Mouse (Mus musculus): Measurements from ENCODE around the gene Lnx1. TPM values are rescaled to one million over a fixed set of nuclear protein-coding genes. Genes with fewer than 3 reads are reported as not detected.

Lnx1 gene
- polyA plus RNA-seq, 1 experiment: not detected

- TF ChIP-seq POLR2A (IDR thresholded peaks at IDR 0.05; ENCODE audit: low read depth, low read length) (no peak), CTCF (IDR thresholded peaks at IDR 0.05; ENCODE audit: borderline replicate concordance, insufficient read depth, low read length) (no peak)
- H3K4me1 ChIP-seq (ENCODE audit: control insufficient read depth, insufficient read depth, low read length): no peaks in the 10 kb centered on the region
- H3K27ac ChIP-seq (ENCODE audit: insufficient read depth, low read length): no peak overlapping the region
- no peak overlapping the region for H3K4me3 ChIP-seq (ENCODE audit: insufficient read depth, low read length)
These were observed 25.5 kb upstream of the Lnx1 start for GRCm38 (mm10) chr5:74728186-74728585.

- Histone ChIP-seq H3K4me3 (ENCODE audit: insufficient read depth, low read length) (no peak overlapping the region), H3K4me1 (ENCODE audit: control insufficient read depth, insufficient read depth, low read length) (no peaks in the 10 kb centered on the region), H3K27ac (ENCODE audit: insufficient read depth, low read length) (no peak overlapping the region)
- no peak for TF ChIP-seq CTCF (IDR thresholded peaks at IDR 0.05; ENCODE audit: borderline replicate concordance, insufficient read depth, low read length)
- TF ChIP-seq POLR2A (IDR thresholded peaks at IDR 0.05; ENCODE audit: low read depth, low read length): no peak
These were observed 24.6 kb upstream of the Lnx1 start for GRCm38 (mm10) chr5:74727319-74727718.

- Histone ChIP-seq H3K4me3 (ENCODE audit: insufficient read depth, low read length) (no peak overlapping the region), H3K4me1 (ENCODE audit: control insufficient read depth, insufficient read depth, low read length) (no peaks in the 10 kb centered on the region), H3K27ac (ENCODE audit: insufficient read depth, low read length) (no peak overlapping the region)
- TF ChIP-seq POLR2A (IDR thresholded peaks at IDR 0.05; ENCODE audit: low read depth, low read length) (no peak), CTCF (IDR thresholded peaks at IDR 0.05; ENCODE audit: borderline replicate concordance, insufficient read depth, low read length) (no peak)
These were observed 22.8 kb upstream of the Lnx1 start for GRCm38 (mm10) chr5:74725541-74725940.

GRCm38 (mm10) chr5:74721816-74722215, 19.1 kb upstream of the Lnx1 start:
- no peaks in the 10 kb centered on the region for H3K4me1 ChIP-seq (ENCODE audit: control insufficient read depth, insufficient read depth, low read length)

GRCm38 (mm10) chr5:74720661-74721060, 17.9 kb upstream of the Lnx1 start:
- no peak overlapping the region for H3K27ac ChIP-seq (ENCODE audit: insufficient read depth, low read length)
- no peak overlapping the region for H3K4me3 ChIP-seq (ENCODE audit: insufficient read depth, low read length)

More at GRCm38 (mm10) chr5:74721816-74722215, 19.1 kb upstream of the Lnx1 start:
- no peak overlapping the region for H3K27ac ChIP-seq (ENCODE audit: insufficient read depth, low read length)
- TF ChIP-seq POLR2A (IDR thresholded peaks at IDR 0.05; ENCODE audit: low read depth, low read length) (no peak), CTCF (IDR thresholded peaks at IDR 0.05; ENCODE audit: borderline replicate concordance, insufficient read depth, low read length) (no peak)
- no peak overlapping the region for H3K4me3 ChIP-seq (ENCODE audit: insufficient read depth, low read length)

GRCm38 (mm10) chr5:74716165-74716564, 13.5 kb upstream of the Lnx1 start:
- H3K4me3 ChIP-seq (ENCODE audit: insufficient read depth, low read length): no peak overlapping the region
- TF ChIP-seq CTCF (IDR thresholded peaks at IDR 0.05; ENCODE audit: borderline replicate concordance, insufficient read depth, low read length) (no peak), POLR2A (IDR thresholded peaks at IDR 0.05; ENCODE audit: low read depth, low read length) (no peak)
- H3K27ac ChIP-seq (ENCODE audit: insufficient read depth, low read length): no peak overlapping the region
- H3K4me1 ChIP-seq (ENCODE audit: control insufficient read depth, insufficient read depth, low read length): peaks cover 11% of the 10 kb centered on the region

More at GRCm38 (mm10) chr5:74720661-74721060, 17.9 kb upstream of the Lnx1 start:
- TF ChIP-seq POLR2A (IDR thresholded peaks at IDR 0.05; ENCODE audit: low read depth, low read length): no peak
- TF ChIP-seq CTCF (IDR thresholded peaks at IDR 0.05; ENCODE audit: borderline replicate concordance, insufficient read depth, low read length): no peak
- peaks cover 5% of the 10 kb centered on the region; the same call in 1 of the 2 replicates for H3K4me1 ChIP-seq (ENCODE audit: control insufficient read depth, insufficient read depth, low read length)

- H3K4me3 ChIP-seq (ENCODE audit: insufficient read depth, low read length): no peak overlapping the region
- TF ChIP-seq CTCF (IDR thresholded peaks at IDR 0.05; ENCODE audit: borderline replicate concordance, insufficient read depth, low read length) (no peak), POLR2A (IDR thresholded peaks at IDR 0.05; ENCODE audit: low read depth, low read length) (no peak)
- H3K4me1 ChIP-seq (ENCODE audit: control insufficient read depth, insufficient read depth, low read length): peaks cover 11% of the 10 kb centered on the region
- H3K27ac ChIP-seq (ENCODE audit: insufficient read depth, low read length): no peak overlapping the region
These were observed 10.1 kb upstream of the Lnx1 start for GRCm38 (mm10) chr5:74712811-74713210.

- H3K4me1 ChIP-seq (ENCODE audit: control insufficient read depth, insufficient read depth, low read length): peaks cover 11% of the 10 kb centered on the region
- no peak overlapping the region for H3K27ac ChIP-seq (ENCODE audit: insufficient read depth, low read length)
- TF ChIP-seq POLR2A (IDR thresholded peaks at IDR 0.05; ENCODE audit: low read depth, low read length): no peak
- no peak for TF ChIP-seq CTCF (IDR thresholded peaks at IDR 0.05; ENCODE audit: borderline replicate concordance, insufficient read depth, low read length)
- H3K4me3 ChIP-seq (ENCODE audit: insufficient read depth, low read length): no peak overlapping the region
These were observed 9.3 kb upstream of the Lnx1 start for GRCm38 (mm10) chr5:74711988-74712387.

- Histone ChIP-seq H3K27ac (ENCODE audit: insufficient read depth, low read length) (no peak overlapping the region), H3K4me1 (ENCODE audit: control insufficient read depth, insufficient read depth, low read length) (peaks cover 7% of the 10 kb centered on the region), H3K4me3 (ENCODE audit: insufficient read depth, low read length) (no peak overlapping the region)
- TF ChIP-seq POLR2A (IDR thresholded peaks at IDR 0.05; ENCODE audit: low read depth, low read length) (no peak), CTCF (IDR thresholded peaks at IDR 0.05; ENCODE audit: borderline replicate concordance, insufficient read depth, low read length) (no peak)
These were observed 8.3 kb upstream of the Lnx1 start for GRCm38 (mm10) chr5:74711056-74711455.

GRCm38 (mm10) chr5:74710181-74710580, 7.5 kb upstream of the Lnx1 start:
- Histone ChIP-seq H3K4me1 (ENCODE audit: control insufficient read depth, insufficient read depth, low read length) (peaks cover 6% of the 10 kb centered on the region), H3K4me3 (ENCODE audit: insufficient read depth, low read length) (no peak overlapping the region)

GRCm38 (mm10) chr5:74704460-74704790, 1.7 kb upstream of the Lnx1 start:
- Histone ChIP-seq H3K4me1 (ENCODE audit: control insufficient read depth, insufficient read depth, low read length) (peaks cover 4% of the 10 kb centered on the region; the same call in 1 of the 2 replicates), H3K27ac (ENCODE audit: insufficient read depth, low read length) (no peak overlapping the region), H3K4me3 (ENCODE audit: insufficient read depth, low read length) (no peak overlapping the region)
- TF ChIP-seq CTCF (IDR thresholded peaks at IDR 0.05; ENCODE audit: borderline replicate concordance, insufficient read depth, low read length) (no peak), POLR2A (IDR thresholded peaks at IDR 0.05; ENCODE audit: low read depth, low read length) (no peak)

More at GRCm38 (mm10) chr5:74710181-74710580, 7.5 kb upstream of the Lnx1 start:
- no peak for TF ChIP-seq CTCF (IDR thresholded peaks at IDR 0.05; ENCODE audit: borderline replicate concordance, insufficient read depth, low read length)
- TF ChIP-seq POLR2A (IDR thresholded peaks at IDR 0.05; ENCODE audit: low read depth, low read length): no peak
- H3K27ac ChIP-seq (ENCODE audit: insufficient read depth, low read length): no peak overlapping the region

All from embryonic fibroblast, embryonic 13.5 days (primary cell).